Mouse (Mus musculus) urinary bladder, postnatal 25 days (tissue): ENCODE measurements around the gene Col4a2.

Source experiments
- DNase-seq: peaks from one replicate; pipeline ENCODE4 v3.0.0; 2022; ENCODE audit warnings: low spot score

Gene Col4a2

GRCm38 (mm10) chr8:11383379-11383778 is 70.8 kb downstream of the Col4a2 start:
- DNase-seq: no peak

- no peak for DNase-seq
Measured at GRCm38 (mm10) chr8:11384841-11385240, 72.2 kb downstream of the Col4a2 start.

GRCm38 (mm10) chr8:11385272-11385905 is 72.8 kb downstream of the Col4a2 start:
- no peak for DNase-seq

DNA sequence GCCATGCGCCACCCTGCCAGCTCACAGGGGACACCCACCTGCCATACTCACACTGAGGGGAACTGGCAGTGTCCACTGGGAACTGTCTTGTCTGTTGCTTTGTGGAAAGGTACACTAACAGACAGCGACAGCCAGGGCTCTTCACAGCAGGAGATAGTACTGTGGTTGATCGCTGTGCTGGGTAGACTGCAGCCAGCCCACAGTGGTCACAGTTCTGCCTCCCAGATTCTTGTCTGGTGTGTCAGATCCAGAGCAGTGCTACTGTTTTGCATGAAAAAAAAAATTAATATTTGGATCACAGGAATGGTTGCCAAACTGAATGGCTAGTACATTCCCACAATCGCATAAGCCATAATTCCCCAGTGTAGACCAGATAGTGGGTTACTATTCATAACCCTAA is 74.7 kb downstream of the Col4a2 start:
- no peak for DNase-seq

GRCm38 (mm10) chr8:11389275-11390050 is 76.9 kb downstream of the Col4a2 start:
- no peak for DNase-seq

DNA sequence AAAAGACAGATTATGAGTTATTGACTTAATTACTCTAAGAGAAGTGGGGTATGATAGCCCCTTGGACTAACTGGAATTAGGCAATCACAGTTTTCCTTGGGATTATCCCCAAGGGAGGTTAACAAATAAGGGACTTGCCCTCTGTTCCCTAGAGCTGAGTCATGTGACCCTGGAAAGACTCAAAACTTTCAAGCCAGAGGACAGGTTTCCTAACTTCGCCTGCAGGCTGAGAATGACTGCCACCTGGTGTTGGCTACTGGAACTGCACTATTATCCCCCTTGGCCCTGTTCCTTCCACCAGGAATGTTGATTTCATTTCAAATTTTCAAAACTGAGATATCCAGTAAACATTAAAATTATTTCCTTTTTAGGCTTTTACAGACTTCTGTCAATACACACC is 80.1 kb downstream of the Col4a2 start:
- peak; percentile 80 for DNase-seq

DNA sequence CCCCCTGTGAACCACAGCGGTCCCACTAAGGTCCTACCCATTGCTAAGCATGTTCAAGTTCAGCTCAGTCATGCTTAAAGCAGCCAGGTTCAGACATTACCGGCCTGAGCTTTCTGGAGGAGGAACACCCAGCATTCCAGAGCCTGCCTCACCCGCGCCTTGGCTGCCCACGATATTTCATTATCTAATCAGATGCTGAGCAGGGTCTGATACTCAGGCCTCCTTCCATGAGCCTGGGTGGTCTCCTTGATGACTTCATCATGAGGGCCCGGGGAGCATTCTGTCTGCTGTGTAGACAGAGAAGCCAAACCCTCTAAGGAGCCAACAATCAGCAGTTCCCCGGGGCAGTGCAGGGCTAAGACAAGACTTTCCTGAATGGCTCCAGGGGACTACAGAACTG is 80.6 kb downstream of the Col4a2 start:
- peak; percentile 38 for DNase-seq

DNA sequence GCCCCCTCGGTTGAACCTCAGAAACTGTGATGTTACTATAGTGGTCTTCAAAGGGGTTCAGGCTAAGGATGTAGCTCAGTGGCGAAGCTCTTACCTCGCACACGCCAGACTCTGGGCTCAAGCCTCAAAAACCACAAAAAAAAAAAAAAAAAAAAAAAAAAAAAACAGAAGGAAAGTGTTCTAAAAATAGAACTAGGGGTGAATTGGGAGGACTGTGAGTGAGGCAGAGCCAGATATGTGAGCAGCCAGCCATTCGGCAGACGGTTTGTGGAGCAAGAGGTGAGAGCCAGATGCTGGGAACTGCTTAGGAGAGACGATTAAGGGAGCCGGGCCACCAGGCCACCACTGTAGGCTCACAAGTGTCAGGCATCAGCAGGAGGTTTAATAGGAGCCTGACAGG is 81.0 kb downstream of the Col4a2 start:
- no peak for DNase-seq

DNA sequence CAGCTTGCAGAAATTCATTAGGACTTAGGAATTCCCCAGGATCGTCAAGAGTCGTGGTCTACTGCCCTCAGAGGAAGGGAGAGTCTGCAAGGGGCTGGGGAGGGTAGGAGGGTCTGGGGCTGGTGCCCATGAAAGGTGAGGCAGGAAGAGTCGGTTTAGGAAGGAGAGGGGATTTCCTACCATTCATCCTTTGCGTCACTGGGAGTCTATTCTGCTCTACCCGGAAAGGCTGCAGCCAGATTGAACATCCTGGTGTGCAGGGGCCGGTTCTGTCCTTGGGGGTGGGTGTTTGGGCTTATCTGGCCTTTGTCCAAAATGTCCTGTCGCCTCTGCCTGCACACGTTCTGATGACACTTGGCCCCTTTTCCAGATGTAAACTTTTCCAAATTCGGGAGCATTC is 82.2 kb downstream of the Col4a2 start:
- DNase-seq: no peak

- no peak for DNase-seq
Measured at GRCm38 (mm10) chr8:11395601-11396000, 83.0 kb downstream of the Col4a2 start.

DNA sequence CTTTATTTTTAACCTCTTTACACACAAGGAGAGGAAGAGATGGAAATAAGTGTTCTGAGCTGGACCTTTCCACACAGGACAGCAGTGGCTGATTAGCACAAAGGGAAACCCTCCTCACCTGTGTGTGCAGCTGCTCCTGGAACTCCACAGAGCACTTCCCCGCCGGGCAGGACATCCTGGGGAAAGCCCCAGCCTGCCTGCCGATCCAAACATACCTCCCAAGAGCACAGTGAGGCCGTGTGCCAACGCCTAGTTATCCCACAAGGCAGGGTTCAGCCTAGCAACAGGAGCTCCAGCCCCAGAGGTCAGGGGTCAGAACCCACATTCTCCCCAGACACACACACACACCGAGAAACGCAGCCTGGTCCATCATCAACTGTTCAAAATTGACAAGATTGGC is 83.5 kb downstream of the Col4a2 start:
- no peak for DNase-seq

DNA sequence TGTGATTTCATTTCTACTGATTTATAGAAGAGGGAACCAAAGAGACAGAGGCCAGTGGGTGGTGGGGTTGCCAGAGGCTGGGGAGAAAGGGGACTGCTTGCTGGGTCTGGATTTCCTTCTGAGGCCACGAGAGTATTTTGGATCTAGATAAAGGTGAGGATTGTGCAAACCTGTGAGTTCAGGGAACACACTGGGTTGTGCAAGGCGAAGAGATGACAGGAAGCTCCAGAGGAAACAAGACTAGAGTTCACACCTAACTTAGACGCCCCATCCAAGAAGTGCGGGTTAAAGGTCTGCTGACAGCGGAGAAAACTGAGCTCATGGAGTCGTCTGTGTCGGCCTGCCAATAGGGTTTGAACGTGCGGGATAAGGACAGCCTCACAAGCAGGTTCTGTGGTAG is 84.5 kb downstream of the Col4a2 start:
- DNase-seq: no peak

- DNase-seq: no peak
Measured at GRCm38 (mm10) chr8:11399706-11400105, 87.1 kb downstream of the Col4a2 start.

- no peak for DNase-seq
Measured at GRCm38 (mm10) chr8:11400244-11400643, 87.6 kb downstream of the Col4a2 start.

DNA sequence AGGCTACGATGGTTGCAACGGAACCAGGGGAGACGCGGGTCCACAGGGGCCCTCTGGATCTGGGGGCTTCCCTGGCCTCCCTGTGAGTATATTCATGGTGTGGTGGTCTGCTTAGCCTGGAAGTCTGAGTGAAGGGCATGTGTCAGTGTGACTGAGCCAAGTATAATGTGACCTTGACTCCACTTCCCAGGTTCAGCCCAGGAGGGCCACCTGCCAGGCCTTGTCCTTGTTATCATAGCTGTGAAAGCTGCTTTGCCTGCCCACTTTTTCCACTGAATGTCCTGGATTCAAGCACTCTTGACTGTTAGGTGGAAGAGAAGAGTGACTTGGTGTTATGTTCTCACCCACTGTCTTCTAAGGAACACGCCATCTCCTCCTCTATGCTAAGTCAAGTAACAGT is 88.6 kb downstream of the Col4a2 start:
- DNase-seq: no peak

DNA sequence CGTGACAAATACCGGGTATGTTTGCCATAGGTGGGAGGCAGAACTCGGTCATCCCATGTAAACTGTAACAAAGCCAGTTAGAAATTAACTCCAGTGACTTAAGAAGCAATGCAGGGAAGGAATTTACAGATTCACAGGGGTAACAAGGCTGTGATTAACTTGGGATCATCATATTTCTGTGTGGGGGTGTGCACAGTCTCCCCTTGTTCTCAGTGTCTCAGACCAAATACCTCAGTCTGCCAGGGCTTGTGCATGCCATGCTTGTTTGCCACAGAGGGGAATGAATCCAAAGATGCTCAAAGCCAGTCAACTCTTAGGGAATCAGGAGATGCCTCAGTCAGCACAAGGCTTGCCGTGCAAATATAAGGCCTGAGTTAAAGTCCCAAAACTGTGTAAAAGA is 89.6 kb downstream of the Col4a2 start:
- DNase-seq: no peak

DNA sequence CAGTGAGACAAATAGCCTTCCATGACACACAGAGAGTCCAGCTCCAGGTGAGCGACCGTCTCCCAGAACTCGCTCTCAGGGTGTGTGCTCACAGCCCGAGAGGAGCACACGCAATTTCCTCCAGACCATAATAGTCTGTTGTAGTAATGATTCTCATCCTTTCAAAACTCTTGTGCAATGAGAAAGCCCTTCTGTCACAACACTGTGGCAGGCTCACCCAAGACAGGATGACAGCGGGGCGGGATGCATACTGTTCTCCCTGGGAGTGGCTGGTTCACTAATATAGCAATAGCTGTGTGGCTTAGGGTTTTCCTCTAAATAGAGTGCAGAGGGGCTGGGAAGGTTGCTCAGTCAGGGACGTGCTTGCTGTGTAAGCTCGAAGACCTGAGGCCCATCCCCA is 91.2 kb downstream of the Col4a2 start:
- DNase-seq: no peak

DNA sequence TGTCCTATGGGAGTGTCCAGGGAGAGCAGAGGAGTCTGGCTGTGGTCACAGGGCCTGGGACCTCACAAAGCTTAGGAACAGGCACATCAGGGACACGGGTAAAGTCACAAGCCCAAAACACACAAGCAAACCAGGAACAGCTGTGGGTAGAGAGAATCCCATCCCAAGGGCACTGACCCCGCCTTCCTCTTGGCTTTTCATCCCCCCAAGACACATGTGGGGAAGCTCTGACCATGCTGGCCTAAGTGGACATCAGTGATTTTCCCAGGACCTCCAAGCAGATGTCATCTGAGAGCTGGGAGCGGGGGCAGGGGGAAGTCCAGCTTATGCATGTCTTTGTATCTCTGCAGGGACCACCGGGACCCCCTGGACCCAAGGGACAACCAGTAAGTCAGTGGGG is 92.0 kb downstream of the Col4a2 start:
- no peak for DNase-seq

DNA sequence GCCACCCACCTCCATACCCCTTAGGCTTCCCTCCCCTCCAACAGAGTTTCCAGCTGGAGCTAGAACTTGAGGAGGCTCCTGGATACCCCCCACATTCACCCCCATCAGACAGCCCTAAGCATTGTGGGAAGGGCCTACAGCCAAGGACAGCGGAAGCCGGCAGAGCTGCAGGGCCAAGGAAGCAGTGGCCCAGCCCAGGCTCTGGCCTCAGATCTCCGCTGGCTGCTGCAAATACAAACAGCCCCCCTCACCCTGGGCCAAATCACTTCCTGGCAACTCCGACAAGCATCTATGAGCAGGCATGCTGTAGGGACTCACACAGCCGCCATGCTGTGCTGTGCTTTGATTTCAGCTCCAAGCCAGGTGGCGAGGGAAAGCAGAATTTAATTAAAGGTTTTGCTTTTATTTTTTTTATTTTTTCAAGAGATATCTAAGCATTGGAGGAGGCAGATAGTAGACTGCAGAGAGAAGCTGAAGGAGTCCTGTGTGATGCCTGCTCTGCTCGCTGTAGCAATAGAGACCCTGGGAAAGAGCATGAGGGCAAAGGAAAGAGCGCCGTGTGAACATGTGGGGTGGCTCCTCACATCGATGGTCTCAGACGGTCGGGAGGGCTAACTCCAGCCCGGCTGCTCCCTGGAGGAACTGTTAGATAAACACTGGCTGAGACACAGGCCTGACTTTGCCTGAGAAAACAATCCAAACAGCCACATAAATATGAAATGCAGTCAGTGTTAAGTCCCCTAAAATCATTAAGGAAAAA is 93.3 kb downstream of the Col4a2 start:
- no peak for DNase-seq

DNA sequence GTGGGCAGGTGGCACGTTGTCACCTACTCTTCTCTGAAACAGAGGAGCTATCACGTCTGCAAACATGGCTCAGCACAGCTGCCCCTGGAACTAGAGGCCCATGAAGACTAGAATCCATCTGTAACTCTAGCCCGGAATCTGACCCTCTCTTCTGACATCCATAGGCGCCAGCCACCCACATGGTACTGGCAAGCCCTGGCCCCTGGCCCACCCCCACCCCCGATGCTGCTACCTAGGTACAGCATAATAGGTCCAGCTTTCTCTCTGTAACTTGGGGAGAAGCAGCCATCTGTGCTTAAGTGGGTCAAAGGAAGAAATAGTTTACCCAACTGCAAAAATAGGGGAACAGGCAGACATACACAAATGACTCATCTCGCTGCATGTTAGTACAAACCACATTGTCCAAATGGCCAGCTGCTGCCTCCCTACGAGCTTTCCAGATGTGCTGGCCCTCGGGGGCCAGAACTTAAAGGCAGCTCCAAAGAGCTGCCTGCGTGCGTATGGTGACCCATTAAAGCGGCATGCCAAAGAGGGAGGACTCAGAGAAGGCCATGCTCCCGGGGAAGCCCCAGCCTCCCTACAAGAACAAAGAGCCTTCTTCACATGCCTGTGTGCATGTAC is 99.0 kb downstream of the Col4a2 start:
- DNase-seq: no peak

GRCm38 (mm10) chr8:11412450-11412849 is 99.8 kb downstream of the Col4a2 start:
- DNase-seq: no peak

GRCm38 (mm10) chr8:11414304-11414703 is 101.7 kb downstream of the Col4a2 start:
- no peak for DNase-seq

DNA sequence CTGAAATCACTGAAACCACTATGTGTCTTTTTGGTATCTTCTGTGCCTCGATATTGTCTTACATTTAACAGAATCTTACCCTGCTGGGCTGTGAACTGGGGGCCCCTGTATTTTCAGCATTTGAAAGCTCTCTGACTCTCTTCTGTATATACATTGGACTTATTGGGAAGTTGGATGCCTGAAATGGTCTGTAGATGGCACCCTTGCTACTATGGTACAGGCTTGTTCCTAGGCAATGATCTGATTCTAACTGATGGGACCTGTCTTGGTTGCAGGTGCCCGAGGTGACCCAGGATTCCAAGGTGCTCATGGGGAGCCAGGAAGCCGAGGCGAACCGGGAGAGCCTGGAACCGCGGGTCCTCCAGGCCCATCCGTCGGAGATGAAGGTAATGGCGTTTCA is 102.5 kb downstream of the Col4a2 start:
- DNase-seq: no peak
